Mouse (Mus musculus) bone marrow macrophage, adult 2 months (primary cell): ENCODE results near the gene Rgs12.

Source experiments
- CTCF ChIP-seq: IDR thresholded peaks from 2 replicates; pipeline ENCODE4 v1.5.1; 2012; ENCODE audit warnings: low read depth, mild to moderate bottlenecking, low read length, moderate library complexity
- POLR2A ChIP-seq: IDR thresholded peaks from 2 replicates; pipeline ENCODE4 v1.6.1; 2012; ENCODE audit warnings: mild to moderate bottlenecking, low read depth, low read length, borderline replicate concordance

- no peak for TF ChIP-seq POLR2A
- no peak for TF ChIP-seq CTCF
Observed at GRCm38 (mm10) chr5:35042431-35043109, 93.3 kb downstream of the Rgs12 start.
